Mouse (Mus musculus) left cerebral cortex, postnatal 10 days (tissue): ENCODE measurements at regions not wholly inside any gene's neighbourhood (a gene's known extent, or its start where the extent isn't known, plus 50 kb on each side); places are given as distances from the start of the nearest gene placed in this dataset.
A peak's percentile ranks its signal among the peaks of the same experiment; 100 is the strongest.
"Not testable (repeated sequence)": the region's sequence is repeated elsewhere in the genome, so short reads cannot be mapped to it uniquely, and the experiment has no call there.

Experiments
- DNase-seq, 2 experiments: peaks; one replicate each; pipeline ENCODE4 v3.0.0; 2021 to 2022; ENCODE audit warnings: low spot score in 2 of 2, mixed read lengths in 1 of 2; ENCODE audit errors: extremely low spot score in 1 of 2
- intact Hi-C: fragments of 180-260 bp; cut with DNase I; formaldehyde crosslinking; loops from one replicate; pipeline ENCODE4 v1.15.1; 2025

DNA sequence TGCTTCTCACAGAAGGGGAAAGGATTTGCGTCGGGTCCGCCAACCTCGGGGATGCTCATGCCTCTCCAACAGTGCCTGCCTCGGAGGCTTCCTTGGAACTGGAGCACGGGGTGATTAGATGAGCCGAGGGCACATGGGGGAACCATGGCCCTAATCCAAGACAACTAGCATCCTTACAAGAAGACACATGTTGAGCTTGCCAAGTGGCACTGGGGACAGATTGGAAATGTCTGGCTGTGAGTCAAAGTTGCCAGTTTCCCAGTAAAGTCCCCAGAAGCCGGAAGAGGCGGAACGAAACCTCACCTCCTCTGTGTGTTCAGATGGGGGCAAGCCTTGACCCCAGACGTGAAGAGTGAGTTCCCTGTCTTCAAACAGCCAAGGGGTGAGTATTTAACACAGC, 172.6 kb upstream of the A430005L14Rik start:
- intact Hi-C loops = no loop called here
- no peak for DNase-seq

- DNase-seq = no peak
- intact Hi-C loops = no loop called here
These were observed 171.5 kb upstream of the A430005L14Rik start for GRCm38 (mm10) chr4:153785564-153785963.

- no peak for DNase-seq
- intact Hi-C loops = no loop called here
These were observed 164.7 kb upstream of the A430005L14Rik start for GRCm38 (mm10) chr4:153792307-153792706.

DNA sequence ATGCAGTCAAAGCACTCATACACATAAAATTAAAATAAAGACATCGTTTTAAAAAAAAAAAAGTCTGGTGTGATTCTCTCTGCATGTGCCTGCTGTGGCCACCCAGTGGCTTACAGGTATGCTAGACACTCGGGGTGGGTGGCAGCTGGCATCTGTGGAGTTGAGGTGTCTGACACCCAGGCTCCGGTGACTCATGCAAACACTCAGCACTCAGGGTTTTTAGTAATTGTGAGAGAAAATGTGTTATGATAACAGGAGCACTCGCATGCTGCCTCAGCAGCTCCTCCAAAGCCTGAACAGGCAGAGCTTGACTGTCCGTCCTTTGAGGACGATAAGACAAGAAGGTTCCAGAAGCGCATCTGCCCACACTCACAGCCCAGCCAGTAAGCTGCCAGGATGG, 159.0 kb upstream of the A430005L14Rik start:
- intact Hi-C loops = no loop called here

GRCm38 (mm10) chr4:153805727-153806126, 151.3 kb upstream of the A430005L14Rik start:
- intact Hi-C loops = loop anchor here (5.0 kb wide), 1 partner anchor 137 kb away; no protein-coding TSS in a partner anchor
- DNase-seq = no peak

More for the DNA sequence above, 159.0 kb upstream of the A430005L14Rik start:
- DNase-seq = no peak

- intact Hi-C loops = loop anchor here (5.0 kb wide), 1 partner anchor 136 kb away; no protein-coding TSS in a partner anchor
- peak in 1 of 2 experiments; percentile 13 for DNase-seq
These were observed 150.8 kb upstream of the A430005L14Rik start for GRCm38 (mm10) chr4:153806180-153806692.

GRCm38 (mm10) chr4:153806820-153807436, 150.1 kb upstream of the A430005L14Rik start:
- peak in 1 of 2 experiments; percentile 24 for DNase-seq
- intact Hi-C loops = loop anchor here (5.0 kb wide), 1 partner anchor 135 kb away; no protein-coding TSS in a partner anchor

DNA sequence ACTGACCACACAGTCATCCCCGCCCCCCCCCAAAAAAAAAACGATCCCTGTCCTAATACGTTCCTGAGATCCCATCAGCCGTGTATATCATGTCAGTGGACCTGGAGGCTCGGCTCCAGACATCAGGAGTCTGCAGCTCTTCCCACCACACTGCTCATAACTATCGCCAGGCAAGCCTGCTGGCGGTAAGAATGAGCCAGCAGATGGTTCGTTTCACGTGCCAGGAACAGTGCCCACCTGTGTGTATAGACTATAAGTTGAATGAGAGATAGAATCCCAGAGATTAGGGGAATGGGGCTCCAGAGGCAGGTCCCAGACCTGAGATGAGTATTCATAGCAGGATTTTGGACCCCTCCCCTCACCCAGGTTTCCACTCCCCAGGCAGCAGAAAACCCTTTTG, 144.2 kb upstream of the A430005L14Rik start:
- intact Hi-C loops = no loop called here
- no peak for DNase-seq

DNA sequence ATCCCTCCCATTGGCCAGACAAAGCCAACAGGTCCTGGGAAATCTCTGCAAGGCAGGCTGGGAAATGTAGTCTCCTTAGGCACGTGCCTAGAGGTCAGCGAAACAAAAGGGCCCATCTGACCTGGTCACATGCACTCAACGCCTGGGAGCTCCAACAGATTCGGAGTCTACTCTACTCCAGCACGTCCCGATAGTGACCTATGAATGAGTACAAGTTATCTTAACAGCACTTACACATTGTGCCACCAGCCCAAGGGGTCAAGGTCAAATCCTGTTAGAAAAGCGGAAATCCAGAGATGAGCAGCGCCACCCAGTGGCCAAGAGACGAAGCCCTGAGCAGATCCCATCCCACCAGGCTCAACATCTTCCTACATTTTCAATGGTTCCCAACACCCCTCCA, 129.1 kb upstream of the A430005L14Rik start:
- intact Hi-C loops = no loop called here

DNA sequence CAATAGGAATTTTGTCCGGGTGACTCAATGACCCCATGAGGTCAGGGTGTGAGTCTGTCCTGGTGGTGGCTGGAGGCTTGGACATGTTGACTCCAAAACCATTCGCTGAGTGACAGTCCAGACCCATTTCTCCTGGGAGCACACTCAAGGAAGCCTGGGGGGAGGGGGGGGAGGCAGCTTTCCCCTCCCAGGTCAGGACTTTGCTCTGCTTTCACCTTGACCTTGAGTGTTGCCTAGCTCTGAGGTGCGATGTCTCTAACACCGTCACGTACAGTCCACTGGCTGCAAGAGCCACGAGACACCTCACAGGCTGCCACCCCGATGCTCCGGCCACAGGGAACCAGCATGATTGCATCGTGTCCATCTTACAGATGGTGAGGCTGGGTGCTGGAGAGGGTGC, 127.3 kb upstream of the A430005L14Rik start:
- intact Hi-C loops = no loop called here
- DNase-seq = no peak

More for the DNA sequence above, 129.1 kb upstream of the A430005L14Rik start:
- no peak for DNase-seq

GRCm38 (mm10) chr4:153830491-153830890, 126.5 kb upstream of the A430005L14Rik start:
- no peak for DNase-seq
- intact Hi-C loops = no loop called here

DNA sequence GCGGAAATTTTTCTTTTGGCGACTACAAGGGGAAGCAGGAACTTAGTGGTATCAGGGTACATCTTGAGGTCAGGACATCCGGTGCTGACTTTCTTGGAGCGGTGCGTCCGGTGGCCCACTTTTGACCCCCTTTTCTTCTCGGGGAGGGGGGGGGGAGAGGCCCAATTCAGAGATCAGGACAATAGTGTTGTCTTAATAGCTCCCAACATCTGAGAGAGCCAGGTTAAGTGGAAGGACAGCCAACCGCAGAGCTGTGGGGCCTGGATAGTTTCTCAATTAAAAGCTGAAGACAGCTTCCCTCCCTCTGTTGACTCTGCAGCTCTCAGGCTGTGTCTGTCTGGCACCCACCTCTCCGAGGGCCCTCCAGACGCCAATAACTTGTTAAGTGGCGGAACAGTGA, 125.8 kb upstream of the A430005L14Rik start:
- DNase-seq, intact Hi-C loops: not testable (repeated sequence)

DNA sequence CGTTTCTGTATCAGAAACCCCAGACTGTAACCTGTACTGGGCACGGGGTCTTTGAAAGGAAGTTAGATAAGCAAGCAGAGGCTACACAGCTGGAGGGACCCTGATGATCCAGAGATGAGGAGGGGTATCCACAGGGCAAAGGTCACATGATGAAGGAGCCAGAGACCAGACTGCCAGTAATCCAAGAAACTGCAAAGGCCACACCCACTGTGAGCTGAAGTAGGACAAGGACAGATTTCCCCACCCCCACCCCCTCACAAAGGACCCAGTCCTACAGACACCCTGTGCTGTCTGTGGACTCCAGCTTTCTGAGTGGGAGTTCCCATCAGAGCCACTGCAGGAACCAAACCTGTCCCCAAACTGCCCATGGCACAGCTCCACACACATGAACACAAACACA, 124.9 kb upstream of the A430005L14Rik start:
- intact Hi-C loops = no loop called here

DNA sequence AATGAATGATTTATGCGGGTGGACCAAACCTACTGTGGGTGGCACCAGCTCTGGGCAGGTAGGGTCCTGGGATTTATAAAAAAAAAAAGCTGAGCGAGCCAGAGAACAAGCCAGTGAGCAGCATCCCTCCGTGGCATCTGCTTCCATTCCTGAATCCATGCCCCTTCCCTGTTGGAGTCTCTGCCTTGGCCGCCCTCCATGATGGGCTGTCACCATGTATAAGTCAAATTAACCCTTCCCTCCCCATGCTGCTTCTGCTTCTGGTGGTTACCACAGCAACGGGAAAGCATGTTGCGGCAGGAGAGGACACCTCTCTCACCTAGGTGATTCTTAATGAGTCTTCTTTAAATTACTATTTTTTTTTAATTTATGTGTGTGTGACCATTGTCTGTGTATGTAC, 112.3 kb upstream of the A430005L14Rik start:
- intact Hi-C loops = no loop called here
- no peak for DNase-seq

More for the DNA sequence above, 124.9 kb upstream of the A430005L14Rik start:
- no peak for DNase-seq

- DNase-seq = no peak
- intact Hi-C loops = no loop called here
These were observed 108.8 kb upstream of the A430005L14Rik start for GRCm38 (mm10) chr4:153848274-153848673.

DNA sequence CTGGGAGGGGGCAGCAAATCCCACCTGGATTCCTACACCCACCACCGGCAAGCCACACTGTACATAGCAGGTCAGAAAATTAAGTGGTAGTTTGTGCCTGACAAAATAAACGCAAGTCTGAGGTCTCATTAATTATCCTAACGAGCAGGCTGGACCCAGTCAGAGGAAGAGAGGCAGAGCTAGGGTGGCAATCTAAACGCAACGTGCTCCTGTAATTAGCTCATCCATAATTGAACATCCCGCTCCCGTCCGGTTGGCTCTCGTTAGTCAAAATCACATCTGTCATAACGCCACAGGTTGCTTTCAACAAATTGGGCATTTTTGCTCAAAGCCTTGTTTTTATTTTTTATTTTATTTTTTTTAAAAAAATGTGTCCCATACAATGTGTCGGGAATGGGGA, 106.9 kb upstream of the A430005L14Rik start:
- intact Hi-C loops = no loop called here

GRCm38 (mm10) chr4:153854084-153854747, 102.8 kb upstream of the A430005L14Rik start:
- DNase-seq = peak in 1 of 2 experiments; percentile 20
- intact Hi-C loops = no loop called here

More for the DNA sequence above, 106.9 kb upstream of the A430005L14Rik start:
- no peak for DNase-seq

GRCm38 (mm10) chr4:153854748-153855092, 102.3 kb upstream of the A430005L14Rik start:
- intact Hi-C loops = no loop called here
- no peak for DNase-seq

DNA sequence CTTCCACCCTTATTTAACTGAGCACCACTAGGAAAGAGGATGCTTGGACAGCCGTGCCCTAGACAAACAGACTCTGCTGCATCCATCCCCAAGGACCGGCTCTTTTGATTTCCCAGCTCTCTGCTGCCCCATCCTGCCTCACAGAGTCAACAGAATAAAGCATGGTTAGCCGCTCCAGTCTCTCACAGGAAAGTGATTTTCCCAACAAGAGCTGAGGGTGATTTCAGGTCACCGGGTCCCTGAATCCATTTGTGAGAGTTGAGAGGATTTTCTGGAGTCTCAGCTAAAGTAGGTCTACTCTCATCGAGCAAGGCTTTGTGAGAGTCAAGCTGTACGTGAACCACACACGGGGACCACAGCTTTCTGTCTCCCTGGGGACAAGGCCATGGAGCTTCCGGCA, 95.6 kb upstream of the A430005L14Rik start:
- intact Hi-C loops = no loop called here
- DNase-seq = peak in 1 of 2 experiments; percentile 45

GRCm38 (mm10) chr4:153862121-153862660, 94.8 kb upstream of the A430005L14Rik start:
- no peak for DNase-seq
- intact Hi-C loops = no loop called here
